Mouse (Mus musculus) kidney, embryonic 14.5 days (tissue): ENCODE results near the gene Zer1. TPM values are rescaled to one million over a fixed set of nuclear protein-coding genes. Genes with fewer than 3 reads are reported as not detected.
"Not testable (repeated sequence)": the region's sequence is repeated elsewhere in the genome, so short reads cannot be mapped to it uniquely, and the experiment has no call there.

Experiments used
- ATAC-seq: fragments of 200-750 bp; cut with Nextera tagmentation; 2 replicates; pipeline ENCODE4 v1.8.0; 2017; ENCODE audit warnings: moderate number of reproducible peaks, mild to moderate bottlenecking, moderate TSS enrichment, moderate library complexity; ENCODE audit not compliant: low FRiP score, low TSS enrichment
- H3K27ac ChIP-seq: fragments of 300-500 bp; sonication (generic); 2 replicates; pipeline ENCODE4 v1.5.1; 2014; ENCODE audit warnings: low read depth, mild to moderate bottlenecking, low read length, moderate library complexity, mixed read lengths
- H3K27me3 ChIP-seq: fragments of 300-500 bp; sonication (generic); 2 replicates; pipeline ENCODE4 v1.6.1; 2014; ENCODE audit warnings: mild to moderate bottlenecking, low read length; ENCODE audit not compliant: control insufficient read depth, insufficient read depth
- H3K36me3 ChIP-seq: fragments of 300-500 bp; sonication (generic); 2 replicates; pipeline ENCODE4 v1.6.1; 2014; ENCODE audit warnings: low read length, mixed read lengths; ENCODE audit not compliant: control insufficient read depth, insufficient read depth
- H3K4me1 ChIP-seq: fragments of 300-500 bp; sonication (generic); 2 replicates; pipeline ENCODE4 v1.6.1; 2014; ENCODE audit warnings: low read length, mixed read lengths; ENCODE audit not compliant: control insufficient read depth, insufficient read depth
- H3K4me2 ChIP-seq: fragments of 300-500 bp; sonication (generic); replicated peaks from 2 replicates; pipeline ENCODE4 v1.6.1; 2014; ENCODE audit warnings: low read depth, mild to moderate bottlenecking, low read length
- H3K4me3 ChIP-seq: fragments of 300-500 bp; sonication (generic); 2 replicates; pipeline ENCODE4 v1.5.1; 2014; ENCODE audit warnings: mild to moderate bottlenecking, low read length
- H3K9ac ChIP-seq: fragments of 300-500 bp; sonication (generic); 2 replicates; pipeline ENCODE4 v1.6.1; 2014; ENCODE audit warnings: low read depth, mild to moderate bottlenecking, low read length, moderate library complexity
- H3K9me3 ChIP-seq: fragments of 300-500 bp; sonication (generic); 2 replicates; pipeline ENCODE4 v1.6.1; 2016; ENCODE audit warnings: low read length; ENCODE audit not compliant: control insufficient read depth
- WGBS: fragments of 180-500 bp; shearing (Covaris S2); extraction: QIAGEN DNeasy Blood & Tissue Kit; methylation state at CpG from one replicate; pipeline ENCODE4 v1.1.7; 2014; 5-methylcytosine and 5-hydroxymethylcytosine counted together
- polyA plus RNA-seq: library from polyadenylated mRNA; unstranded; fragments of >200 nt; fragmentation: Nextera tagmentation; extraction: Ambion mirVana; gene quantifications from 2 replicates; pipeline ENCODE4 v1.2.1, GENCODE M21; 2014

Zer1 gene
- polyA plus RNA-seq, 1 experiment from 2014 or later = 11.9 TPM

GRCm38 (mm10) chr2:30056736-30057135, 67.6 kb downstream of the Zer1 start:
- ATAC-seq = no peak
- Histone ChIP-seq H3K27me3 (no peaks in the 10 kb centered on the region), H3K36me3 (no peaks in the 10 kb centered on the region), H3K9me3 (no peaks in the 10 kb centered on the region), H3K4me1 (peaks cover 4% of the 10 kb centered on the region; the same call in 1 of the 2 replicates), H3K27ac (no peak overlapping the region), H3K9ac (no peak overlapping the region), H3K4me2 (no peak overlapping the region), H3K4me3 (no peak overlapping the region)
- WGBS = 88% methylated on average over 3 of the region's 3 CpGs

- 96% methylated on average over 3 of the region's 3 CpGs for WGBS
- not testable (repeated sequence) for ATAC-seq, H3K27ac ChIP-seq, H3K9me3 ChIP-seq, H3K4me1 ChIP-seq, H3K4me3 ChIP-seq, H3K9ac ChIP-seq, H3K27me3 ChIP-seq, H3K4me2 ChIP-seq, H3K36me3 ChIP-seq
Measured at GRCm38 (mm10) chr2:30055310-30055709, 69.1 kb downstream of the Zer1 start.

- ATAC-seq = no peak
Measured at GRCm38 (mm10) chr2:30051992-30052761, 72.2 kb downstream of the Zer1 start.

GRCm38 (mm10) chr2:30049831-30050230, 74.6 kb downstream of the Zer1 start:
- H3K27me3 ChIP-seq = no peaks in the 10 kb centered on the region
- no peak overlapping the region for H3K27ac ChIP-seq
- no peak for ATAC-seq
- WGBS = 84% methylated on average over 3 of the region's 3 CpGs
- peaks cover 4% of the 10 kb centered on the region; the same call in 1 of the 2 replicates for H3K36me3 ChIP-seq
- H3K9ac ChIP-seq = no peak overlapping the region
- H3K4me3 ChIP-seq = no peak overlapping the region
- no peak overlapping the region for H3K4me2 ChIP-seq
- H3K9me3 ChIP-seq = no peaks in the 10 kb centered on the region
- no peaks in the 10 kb centered on the region for H3K4me1 ChIP-seq

More at GRCm38 (mm10) chr2:30051992-30052761, 72.2 kb downstream of the Zer1 start:
- no peaks in the 10 kb centered on the region for H3K9me3 ChIP-seq
- no peak overlapping the region for H3K27ac ChIP-seq
- H3K4me1 ChIP-seq = 0 out of 2 replicates have a peak, but pooled peaks cover 4% of the 10 kb centered on the region
- no peaks in the 10 kb centered on the region for H3K36me3 ChIP-seq
- no peak overlapping the region for H3K9ac ChIP-seq
- WGBS = 45% methylated on average over 6 of the region's 6 CpGs
- H3K4me2 ChIP-seq = no peak overlapping the region
- no peaks in the 10 kb centered on the region for H3K27me3 ChIP-seq
- no peak overlapping the region for H3K4me3 ChIP-seq

GRCm38 (mm10) chr2:30048699-30049388, 75.5 kb downstream of the Zer1 start, which contains the start of gene Wdr34:
TSS of gene Wdr34 (minus strand) at chr2:30048881.
- H3K4me3 ChIP-seq = peak within 1 kb of the TSS; percentile 63
- H3K27me3 ChIP-seq = no peaks in the 10 kb centered on the region
- no peaks in the 10 kb centered on the region for H3K9me3 ChIP-seq
- peak within 1 kb of the TSS; percentile 73 for H3K9ac ChIP-seq
- peaks cover 4% of the 10 kb centered on the region; the same call in 1 of the 2 replicates for H3K36me3 ChIP-seq
- 1% methylated on average over 53 of the region's 54 CpGs for WGBS
- ATAC-seq = peak; percentile 94
- H3K4me2 ChIP-seq = peak within 1 kb of the TSS; percentile 62
- H3K27ac ChIP-seq = peak within 1 kb of the TSS; percentile 93
- no peaks in the 10 kb centered on the region for H3K4me1 ChIP-seq

- no peaks in the 10 kb centered on the region for H3K9me3 ChIP-seq
- ATAC-seq = 0 out of 2 replicates have a peak, but pooled peaks have one; percentile 1
- H3K27me3 ChIP-seq = no peaks in the 10 kb centered on the region
- no peaks in the 10 kb centered on the region for H3K4me1 ChIP-seq
- WGBS = 51% methylated on average over 11 of the region's 11 CpGs
- peak overlapping the region; percentile 63 for H3K4me3 ChIP-seq
- peak overlapping the region; percentile 73; the same call in 1 of the 2 replicates for H3K9ac ChIP-seq
- H3K27ac ChIP-seq = peak overlapping the region; percentile 93; the same call in 1 of the 2 replicates
- peak overlapping the region; percentile 62 for H3K4me2 ChIP-seq
- peaks cover 4% of the 10 kb centered on the region; the same call in 1 of the 2 replicates for H3K36me3 ChIP-seq
Measured at GRCm38 (mm10) chr2:30048101-30048501, 76.3 kb downstream of the Zer1 start.

Other genes with a start within 250 kb of the Zer1 start
- gene Odf2, start 235.4 kb downstream of the Zer1 start, polyA plus RNA-seq = 43.8 and 79.9 TPM in 2 replicates
- 43.8 and 57.9 TPM in 2 replicates for gene Gle1, start 189.2 kb downstream of the Zer1 start, polyA plus RNA-seq
- gene Sptan1, start 159.0 kb downstream of the Zer1 start, polyA plus RNA-seq = 121 and 136 TPM in 2 replicates
- gene Wdr34, start 75.7 kb downstream of the Zer1 start, polyA plus RNA-seq = 41.2 and 42.6 TPM in 2 replicates
- gene Set, start 67.2 kb downstream of the Zer1 start, polyA plus RNA-seq = 647 and 702 TPM in 2 replicates
- gene Pkn3, start 46.9 kb downstream of the Zer1 start, polyA plus RNA-seq = 7.8 and 9.1 TPM in 2 replicates
- gene Zdhhc12, start 30.9 kb downstream of the Zer1 start, polyA plus RNA-seq = 36.3 and 40.9 TPM in 2 replicates
- gene Tbc1d13, start 9.2 kb upstream of the Zer1 start, polyA plus RNA-seq = 11.1 and 15.3 TPM in 2 replicates
- 20.3 and 22.1 TPM in 2 replicates for gene Endog, start 46.9 kb upstream of the Zer1 start, polyA plus RNA-seq
- gene Spout1, start 53.9 kb upstream of the Zer1 start, polyA plus RNA-seq = 58.2 and 77.0 TPM in 2 replicates
- gene Kyat1, start 81.3 kb upstream of the Zer1 start, polyA plus RNA-seq = 10.0 and 11.4 TPM in 2 replicates
- gene Lrrc8a, start 113.1 kb upstream of the Zer1 start, polyA plus RNA-seq = 49.4 and 51.1 TPM in 2 replicates
- gene Gm28035, start 116.0 kb upstream of the Zer1 start, polyA plus RNA-seq = 0.07 and 0.26 TPM in 2 replicates
- gene Phyhd1, start 141.6 kb upstream of the Zer1 start, polyA plus RNA-seq = 7.7 and 11.5 TPM in 2 replicates
- not detected in 2 replicates for gene Gm28038, start 156.5 kb upstream of the Zer1 start, polyA plus RNA-seq
- 25.2 and 34.4 TPM in 2 replicates for gene Dolk, start 161.7 kb upstream of the Zer1 start, polyA plus RNA-seq
- gene Nup188, start 161.8 kb upstream of the Zer1 start, polyA plus RNA-seq = 35.2 and 54.4 TPM in 2 replicates
- 69.4 and 70.9 TPM in 2 replicates for gene Sh3glb2, start 234.8 kb upstream of the Zer1 start, polyA plus RNA-seq
- gene Miga2, start 239.6 kb upstream of the Zer1 start, polyA plus RNA-seq = 14.5 and 25.0 TPM in 2 replicates